Mouse (Mus musculus) megakaryocyte progenitor cell, adult 5-6 weeks (primary cell): ENCODE data around the gene Cux2. TPM values are rescaled to one million over a fixed set of nuclear protein-coding genes. Genes with fewer than 3 reads are reported as not detected.
A peak's percentile ranks its signal among the peaks of the same experiment; 100 is the strongest.

Experiments used
- ATAC-seq: replicated peaks from 2 replicates; pipeline ENCODE4 v1.8.0; 2016; ENCODE audit warnings: mild to moderate bottlenecking, moderate TSS enrichment, inconsistent platforms; ENCODE audit not compliant: poor library complexity
- total RNA-seq, 2 experiments: library from RNA; stranded (forward) in 1 of 2; stranded (reverse) in 1 of 2; fragments of 157-497, 149-512 nt in 1 of 2; fragments of 200-1000 nt in 1 of 2; gene quantifications; 2 replicates each; pipeline versions ENCODE4 v1.2.3 to v1.2.4; 2015 to 2017

Gene Cux2
- total RNA-seq, 2 experiments from 2014 or later = 0.07 to 1.1 TPM

DNA sequence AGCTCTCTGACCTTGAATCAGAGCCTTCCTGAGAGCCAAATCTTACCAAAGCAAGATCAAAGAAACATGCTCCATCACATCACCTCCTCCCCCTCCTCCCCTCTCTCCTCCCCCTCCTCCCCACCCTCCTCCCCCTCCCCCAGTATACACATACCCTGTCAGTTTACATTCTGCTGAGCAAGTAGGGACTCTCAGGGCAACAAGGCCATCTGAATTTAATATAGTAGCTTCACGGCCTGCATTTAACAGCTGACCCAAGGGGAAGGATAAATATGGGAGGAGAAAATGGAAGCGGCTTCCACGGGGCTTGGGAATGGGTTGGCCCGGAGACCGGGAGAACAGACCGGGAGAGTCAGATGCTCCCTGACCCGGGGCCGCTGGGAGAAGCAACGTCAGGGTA is 32.1 kb downstream of the Cux2 start:
- ATAC-seq = no peak

DNA sequence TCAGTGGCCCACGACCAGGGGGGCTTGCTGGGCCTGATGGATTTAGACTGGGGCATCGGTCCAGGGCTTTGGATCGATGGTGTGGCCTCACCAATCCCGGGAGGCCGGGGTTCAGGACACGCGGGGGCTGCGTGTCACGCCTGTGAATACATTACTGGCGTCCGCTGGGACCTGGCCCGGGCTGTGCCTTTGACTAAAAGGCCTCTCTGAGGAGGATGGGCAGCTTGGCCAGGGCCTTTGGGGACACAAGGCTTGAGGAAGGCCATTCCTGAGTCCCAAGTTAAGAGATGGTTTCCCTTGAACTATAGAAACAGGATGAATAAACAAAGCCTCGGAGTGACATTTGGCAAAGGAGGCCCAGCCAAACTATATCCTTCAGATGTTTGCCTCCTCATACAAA is 32.6 kb downstream of the Cux2 start:
- ATAC-seq = no peak

- no peak for ATAC-seq
Measured at GRCm38 (mm10) chr5:122016744-122017143, 33.2 kb downstream of the Cux2 start.

DNA sequence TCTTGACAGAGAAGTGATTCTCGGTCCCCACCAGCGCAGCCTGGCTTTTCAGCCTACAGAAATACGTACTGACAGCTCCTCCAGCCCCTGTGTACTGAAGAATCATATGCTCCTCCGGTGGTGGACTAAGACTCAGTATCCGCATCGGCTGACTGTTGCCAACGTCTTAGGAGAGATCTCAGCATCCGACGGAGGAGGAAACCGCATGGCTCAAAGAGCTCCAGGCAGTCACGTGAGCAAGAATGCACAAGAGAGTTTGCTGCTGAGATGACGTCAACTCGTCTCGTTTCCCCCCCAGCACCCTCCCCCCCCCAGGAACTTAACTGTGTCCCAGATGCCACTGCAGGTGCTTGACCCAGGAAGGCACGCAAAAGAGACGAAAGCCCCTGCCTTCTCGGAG is 34.8 kb downstream of the Cux2 start:
- no peak for ATAC-seq

GRCm38 (mm10) chr5:122014671-122015070 is 35.2 kb downstream of the Cux2 start:
- no peak for ATAC-seq

DNA sequence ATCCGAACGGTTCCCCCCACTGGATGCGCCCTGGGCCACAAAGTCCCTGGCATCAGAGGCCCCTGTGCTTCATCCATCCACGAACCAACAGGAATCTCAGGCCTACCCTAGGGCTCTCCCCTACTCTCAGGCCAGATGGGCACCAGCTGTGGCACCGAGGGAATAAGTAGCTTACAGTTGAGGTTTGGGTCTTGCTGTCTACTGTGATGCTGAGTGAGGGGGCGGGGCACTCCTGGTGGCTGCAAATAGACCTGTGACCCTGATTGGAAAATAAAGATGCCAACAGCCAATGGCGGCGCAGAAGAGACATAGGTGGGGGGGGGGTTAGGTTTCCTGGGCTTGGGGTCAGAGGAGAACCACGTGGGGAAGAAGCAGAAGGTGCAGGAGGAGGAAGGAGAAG is 38.6 kb downstream of the Cux2 start:
- no peak for ATAC-seq

DNA sequence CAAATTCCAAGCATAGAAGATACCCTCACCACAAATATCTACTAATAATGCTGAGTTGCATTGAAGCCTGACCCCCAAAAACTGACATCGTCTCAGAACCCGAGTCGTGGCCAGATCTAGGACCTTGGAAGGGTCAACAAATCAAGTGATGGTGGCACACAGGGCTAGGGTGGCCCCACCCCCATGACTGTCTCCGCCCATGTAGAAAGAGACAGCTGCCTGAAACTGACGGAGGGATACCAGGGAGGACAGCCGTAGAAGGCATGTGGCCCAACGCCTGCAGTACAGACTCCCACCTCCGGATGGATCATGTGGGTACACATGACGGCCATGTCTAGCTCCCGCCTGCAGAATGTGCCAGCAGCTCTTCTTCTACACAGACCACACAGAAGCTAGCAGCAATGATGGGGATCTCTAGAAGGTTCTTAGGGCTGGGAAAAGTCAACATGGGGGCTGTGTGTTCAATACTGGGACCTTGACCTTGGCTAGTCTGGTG is 41.9 kb downstream of the Cux2 start:
- ATAC-seq = no peak

GRCm38 (mm10) chr5:122003460-122003859 is 46.4 kb downstream of the Cux2 start:
- ATAC-seq = no peak

- no peak for ATAC-seq
Measured at GRCm38 (mm10) chr5:122002148-122002547, 47.8 kb downstream of the Cux2 start.

DNA sequence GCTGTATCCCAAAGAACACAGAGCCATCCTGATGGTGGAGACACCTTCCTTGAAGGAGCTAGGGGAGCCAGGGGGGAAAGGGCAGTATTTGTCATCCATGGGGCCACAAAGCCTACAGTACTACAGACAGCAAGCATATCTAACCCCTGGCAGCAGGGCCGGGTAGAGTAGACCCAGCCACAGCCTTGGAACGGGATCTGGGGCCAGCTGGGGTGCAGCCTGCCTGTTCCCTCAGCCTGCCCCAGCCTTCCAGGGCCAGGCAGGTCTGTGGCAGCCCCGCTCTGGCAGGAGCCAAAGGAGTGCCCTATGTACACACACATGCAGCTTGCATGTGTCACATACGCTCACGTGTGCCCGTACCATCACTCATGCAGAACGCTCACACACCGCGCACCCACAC is 48.6 kb downstream of the Cux2 start:
- no peak for ATAC-seq

GRCm38 (mm10) chr5:122000381-122000780 is 49.5 kb downstream of the Cux2 start:
- ATAC-seq = no peak

GRCm38 (mm10) chr5:121998981-121999795 is 50.7 kb downstream of the Cux2 start:
- ATAC-seq = peak; percentile 65

DNA sequence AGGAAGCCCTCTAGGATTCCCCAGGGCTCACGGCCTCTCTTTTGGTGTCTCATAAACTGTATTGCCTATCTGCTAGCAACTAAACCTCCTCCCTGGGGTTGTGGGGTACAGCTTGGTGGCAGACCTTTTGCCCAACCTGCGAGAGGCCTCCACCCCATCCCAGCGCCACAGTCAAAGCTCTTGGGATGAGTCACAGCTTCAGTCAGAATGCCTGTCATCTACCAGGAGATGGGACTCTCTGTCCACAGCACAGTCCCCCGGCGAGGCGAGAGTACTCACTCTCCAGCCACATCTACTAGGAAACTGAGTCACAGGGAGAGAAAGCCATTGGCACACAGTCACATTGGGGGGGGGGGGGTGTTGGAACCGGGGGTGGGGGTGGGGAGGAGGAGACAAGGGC is 51.6 kb downstream of the Cux2 start:
- no peak for ATAC-seq

DNA sequence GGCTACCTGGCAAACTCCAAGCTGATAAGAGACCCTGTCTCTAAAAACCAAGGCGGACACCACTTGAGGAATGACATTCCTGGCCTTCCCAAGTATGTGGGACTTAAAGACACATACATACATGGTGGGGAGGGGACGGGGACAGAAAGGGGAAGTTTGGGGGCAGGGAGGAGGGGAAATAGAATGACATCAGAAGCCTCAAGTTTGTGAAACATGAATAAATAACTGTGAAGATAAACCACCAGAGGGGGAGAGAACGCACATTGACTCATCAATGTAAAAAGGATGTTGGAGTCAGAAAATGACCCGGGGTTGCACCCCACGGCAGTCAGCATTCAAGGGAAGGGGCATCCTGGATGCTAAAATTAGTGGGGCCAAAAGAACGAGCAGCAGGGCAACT is 53.2 kb downstream of the Cux2 start:
- peak; percentile 47 for ATAC-seq

DNA sequence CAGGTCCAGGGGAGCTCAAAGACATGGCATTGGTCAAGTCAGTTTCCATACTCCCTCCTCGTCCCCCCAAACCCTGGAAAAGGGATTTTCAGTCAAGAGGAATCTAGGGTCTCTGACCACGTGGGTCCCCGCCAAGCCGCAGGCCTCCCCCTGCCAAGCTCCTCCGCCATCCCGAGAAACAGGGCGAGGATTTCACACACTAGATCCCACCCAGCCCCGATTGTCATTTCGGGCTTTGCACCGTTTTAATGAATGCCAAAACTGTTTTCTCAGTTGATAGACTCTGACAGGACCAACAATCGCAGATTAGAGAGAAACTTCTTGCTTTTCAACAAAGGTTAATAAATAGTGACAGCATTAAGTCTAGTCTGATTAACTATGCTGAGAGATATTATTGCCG is 55.1 kb downstream of the Cux2 start:
- ATAC-seq = no peak

DNA sequence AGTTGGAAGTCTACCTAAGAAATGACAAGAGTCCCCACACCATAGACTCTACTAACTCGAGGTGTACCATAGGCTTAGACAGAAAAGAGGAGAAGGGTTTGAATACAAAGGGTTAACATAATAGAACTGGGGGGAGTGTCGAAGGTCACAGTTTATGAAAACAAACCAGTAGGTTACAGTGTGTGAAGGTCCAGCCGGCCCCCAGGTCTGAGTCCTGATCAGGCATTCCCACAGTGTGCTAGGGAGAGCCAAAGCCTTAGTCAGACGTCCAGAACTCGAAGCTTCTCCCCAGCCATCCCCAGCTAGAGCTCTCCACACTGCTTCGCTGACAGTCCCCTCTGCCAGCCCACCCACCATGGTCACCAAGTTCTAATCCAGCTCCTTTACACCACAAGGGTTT is 58.0 kb downstream of the Cux2 start:
- no peak for ATAC-seq

- ATAC-seq = no peak
Measured at GRCm38 (mm10) chr5:121985855-121986254, 64.0 kb downstream of the Cux2 start.

DNA sequence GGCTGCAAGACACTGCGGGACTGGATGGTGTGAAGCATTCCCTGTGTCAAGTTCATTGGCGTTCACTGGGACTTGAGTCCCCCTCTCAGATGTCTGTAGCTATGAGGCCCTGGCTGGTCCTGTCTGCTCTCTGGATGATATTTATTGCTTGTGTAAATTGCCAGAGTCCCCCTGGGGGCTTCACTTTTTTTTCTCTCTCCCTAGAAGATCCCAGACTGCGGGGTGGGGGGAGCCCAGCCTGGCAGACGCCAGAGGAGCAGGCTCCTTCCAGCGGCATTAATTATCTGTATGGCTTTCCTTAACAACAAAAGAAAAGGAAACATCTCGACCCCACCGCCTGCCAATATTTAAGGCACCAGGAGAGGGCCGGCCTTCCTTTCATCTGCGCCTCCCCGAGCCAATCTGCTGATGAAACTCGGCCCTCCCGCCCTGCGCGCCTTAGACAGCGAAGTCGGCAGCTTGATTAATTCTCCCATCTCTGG is 68.2 kb downstream of the Cux2 start:
- ATAC-seq = no peak

DNA sequence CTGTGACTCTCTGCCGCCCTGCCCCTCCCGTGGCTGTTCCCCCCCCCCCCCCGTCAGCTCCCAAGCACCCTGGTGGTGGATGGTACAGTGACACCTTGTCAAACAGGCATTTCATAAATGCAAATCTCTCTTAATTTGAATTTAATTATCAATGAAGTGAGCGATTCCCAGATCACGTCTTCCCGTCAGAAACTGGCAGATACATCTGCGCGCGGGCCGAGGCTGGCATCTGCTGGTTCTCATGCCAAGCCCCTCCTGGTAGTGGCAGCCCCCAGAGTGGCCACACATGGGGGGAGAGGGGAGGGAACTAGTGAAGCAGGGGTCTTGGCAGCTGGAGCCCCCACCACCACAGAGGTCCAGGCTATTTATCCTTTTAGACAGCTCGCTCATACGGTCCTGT is 73.6 kb downstream of the Cux2 start:
- no peak for ATAC-seq

GRCm38 (mm10) chr5:121973541-121973940 is 76.4 kb downstream of the Cux2 start:
- no peak for ATAC-seq

DNA sequence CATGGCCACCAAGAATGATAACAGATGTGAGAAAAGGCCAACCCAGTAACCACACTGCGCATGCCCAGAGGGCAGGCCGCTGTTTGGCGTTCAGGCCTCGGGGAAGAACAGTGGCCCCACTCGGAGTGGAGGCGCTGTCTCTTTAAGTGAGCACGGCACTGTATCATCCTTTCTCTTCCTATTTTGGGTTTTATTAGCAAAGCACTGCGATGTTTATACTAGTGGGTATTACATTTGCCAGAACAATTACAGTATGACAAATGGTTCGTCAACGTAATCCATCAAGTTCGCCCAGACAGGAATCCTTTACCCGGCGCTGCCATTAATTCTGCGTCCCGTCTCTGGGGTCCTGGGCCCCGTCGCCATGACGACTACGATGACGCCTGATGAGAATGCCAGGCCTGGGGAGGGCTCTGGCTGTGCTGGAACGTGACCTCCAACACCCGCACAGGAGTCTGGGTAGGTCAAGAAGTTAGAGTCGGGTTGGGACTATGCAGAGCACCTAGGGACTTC is 77.2 kb downstream of the Cux2 start:
- ATAC-seq = no peak

GRCm38 (mm10) chr5:121968999-121969398 is 80.9 kb downstream of the Cux2 start:
- no peak for ATAC-seq

GRCm38 (mm10) chr5:121968416-121968815 is 81.5 kb downstream of the Cux2 start:
- no peak for ATAC-seq
